Mouse (Mus musculus) liver, adult 2 months (tissue): ENCODE results near the gene Tmem218.

Experiments
- CTCF ChIP-seq: fragments of 200-500 bp; IDR thresholded peaks from 2 replicates; pipeline ENCODE4 v1.5.1; 2011; ENCODE audit warnings: low read depth, low read length, control low read depth
- POLR2A ChIP-seq: fragments of 200-500 bp; IDR thresholded peaks from 2 replicates; pipeline ENCODE4 v1.6.1; 2011; ENCODE audit warnings: low read length, control low read depth; ENCODE audit not compliant: insufficient read depth; ENCODE audit errors: extremely low read depth

GRCm38 (mm10) chr9:37245404-37245803 is 37.4 kb downstream of the Tmem218 start:
- TF ChIP-seq CTCF (no peak), POLR2A (no peak)
